Mouse (Mus musculus) kidney, adult 8-10 months (tissue): Measurements from ENCODE around the gene Ccn2.

Source experiments
- DNase-seq, 2 experiments: peaks; one replicate each; pipeline ENCODE4 v3.0.0; 2022

Gene Ccn2

DNA sequence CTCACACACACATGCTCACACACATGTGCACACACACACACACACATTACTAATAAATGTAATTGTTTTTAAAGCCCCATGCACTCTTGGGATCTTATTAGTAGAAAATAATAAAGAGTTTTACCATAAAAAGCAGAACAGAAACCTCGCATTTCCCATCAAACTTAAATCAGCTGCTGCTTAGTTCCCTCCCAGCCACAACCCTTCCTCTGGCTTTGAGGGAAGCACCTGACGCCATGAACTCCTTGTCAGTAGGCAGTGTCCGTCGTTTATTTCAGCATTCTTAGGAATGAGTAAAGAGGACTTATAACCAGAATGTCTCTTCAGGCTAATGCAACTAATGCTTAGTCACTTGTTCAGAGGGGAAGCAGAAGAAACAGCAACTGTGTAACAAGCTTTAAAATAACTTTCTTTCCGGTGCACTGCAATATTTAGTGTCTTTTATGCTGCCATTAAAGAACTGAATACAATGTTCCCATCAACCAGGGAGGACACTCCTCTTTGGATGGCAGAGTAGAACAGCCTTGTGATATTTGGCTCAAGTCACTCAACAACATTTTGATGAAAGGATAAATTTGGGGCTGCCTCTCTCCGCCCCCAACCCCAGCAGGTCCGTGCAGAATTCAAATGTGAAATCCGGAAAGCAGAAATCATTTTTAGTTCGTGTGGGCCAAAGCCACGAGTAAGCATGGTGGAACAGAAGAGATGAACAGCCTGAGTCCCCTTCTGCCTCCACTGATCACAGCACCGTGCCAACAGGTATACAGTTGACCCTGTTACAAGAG lies 47.7 kb downstream of the Ccn2 start:
- DNase-seq, result no peak

DNA sequence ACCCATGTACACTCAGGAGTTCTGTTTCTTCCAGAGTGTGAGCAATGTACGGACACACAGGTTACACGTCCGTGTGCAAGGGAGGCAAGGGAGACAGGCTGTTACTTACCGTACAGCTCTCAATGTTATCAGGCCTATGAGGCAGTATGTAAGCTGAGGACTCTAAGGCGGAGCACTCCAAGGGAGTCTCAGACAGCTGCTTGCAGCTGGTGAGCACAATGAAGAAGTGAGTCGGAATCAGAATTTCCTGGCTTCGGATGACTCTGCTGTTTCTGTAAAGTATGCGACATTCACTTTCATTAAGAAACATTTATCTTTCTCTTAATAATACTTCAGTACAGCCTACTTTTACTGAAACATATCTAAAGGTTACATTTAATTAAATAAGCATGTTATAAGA lies 49.9 kb downstream of the Ccn2 start:
- no peak for DNase-seq
